ENCODE assay signal across 21 mouse cellular contexts in the genomic region with DNA sequence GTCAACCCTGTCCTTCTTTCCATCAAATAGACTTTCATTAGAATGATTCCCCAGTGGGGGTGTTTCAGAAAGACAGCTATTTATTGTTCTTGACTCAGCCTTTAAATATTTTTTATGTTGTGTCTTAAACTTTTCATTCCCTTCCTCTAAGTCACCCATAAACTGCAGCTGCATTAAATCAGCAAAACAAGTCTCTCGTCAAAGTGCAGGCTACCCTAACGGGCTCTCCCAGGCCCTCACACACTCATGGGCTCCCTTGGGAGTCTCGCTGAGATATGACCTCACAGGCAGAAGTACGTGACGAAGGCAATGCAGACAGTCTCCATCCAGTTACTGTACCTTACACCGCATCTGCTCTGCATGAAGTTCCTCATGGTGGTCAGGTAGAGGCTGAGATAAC. TPM values are rescaled to one million over a fixed set of nuclear protein-coding genes. Genes with fewer than 3 reads are reported as not detected.
DNase-seq lines count a peak whose midpoint lies in the region; ATAC-seq and TF ChIP-seq lines count a peak whose summit lies in the region.
"Had no signal": no experiment of that assay in that cellular context is flagged by ENCODE, and none has a peak within 500 bp of the region (broad histone marks: within the 10 kb centered on the region; RNA-seq: fewer than 3 reads in every experiment).

No protein-coding gene starts in this region.

- no peaks in the 10 kb centered on the region for H3K79me2 ChIP-seq in heart, adult 2 months (replicated peaks; ENCODE audit: control insufficient read depth, insufficient read depth, low read length)

- WGBS in heart, adult 2 months: 78% methylated on average over 6 of the region's 6 CpGs
- 46% methylated on average over 6 of the region's 6 CpGs for WGBS in kidney, postnatal 0 days
- WGBS in hindbrain, embryonic 13.5 days: 90% methylated on average over 6 of the region's 6 CpGs

- ATAC-seq in kidney, postnatal 0 days (replicated peaks; ENCODE audit: low FRiP score, low read depth): no peak
- ATAC-seq in hindbrain, embryonic 13.5 days (ENCODE audit: low FRiP score): no peak
- ATAC-seq: forebrain, embryonic 16.5 days had no signal

- no peak for TF ChIP-seq POLR2A in heart, adult 2 months (IDR thresholded peaks at IDR 0.05; ENCODE audit: insufficient read depth, low read depth, low read length)

- no peaks in the 10 kb centered on the region for H3K9me3 ChIP-seq in kidney, postnatal 0 days (replicated peaks; ENCODE audit: low read length)
- no peaks in the 10 kb centered on the region for H3K9me3 ChIP-seq in hindbrain, embryonic 13.5 days
- H3K9me3 ChIP-seq: embryonic facial prominence, embryonic 12.5 days; forebrain, embryonic 12.5 days; heart, embryonic 12.5 days; hindbrain, embryonic 10.5 days; hindbrain, embryonic 15.5 days had no signal

- intact Hi-C loops in heart, adult 2 months (cut with DNase I): no loop called here

- TF ChIP-seq EP300 in heart, adult 2 months (IDR thresholded peaks at IDR 0.05; ENCODE audit: insufficient read depth, low read depth, low read length): no peak

- H3K4me2 ChIP-seq in kidney, postnatal 0 days (ENCODE audit: low read length): no peak overlapping the region
- no peak overlapping the region for H3K4me2 ChIP-seq in hindbrain, embryonic 13.5 days
- H3K4me2 ChIP-seq: embryonic facial prominence, embryonic 12.5 days; forebrain, embryonic 12.5 days; heart, embryonic 12.5 days; hindbrain, embryonic 15.5 days had no signal

- no peak overlapping the region for H3K9ac ChIP-seq in heart, adult 2 months (ENCODE audit: low read depth, low read length)
- no peak overlapping the region for H3K9ac ChIP-seq in kidney, postnatal 0 days (ENCODE audit: low read depth, low read length)
- no peak overlapping the region for H3K9ac ChIP-seq in hindbrain, embryonic 13.5 days
- H3K9ac ChIP-seq: embryonic facial prominence, embryonic 12.5 days; forebrain, embryonic 12.5 days; heart, embryonic 12.5 days; hindbrain, embryonic 15.5 days had no signal

- H3K4me1 ChIP-seq in heart, adult 2 months (ENCODE audit: control insufficient read depth, insufficient read depth, low read length): no peaks in the 10 kb centered on the region
- no peaks in the 10 kb centered on the region for H3K4me1 ChIP-seq in kidney, postnatal 0 days (replicated peaks; ENCODE audit: insufficient read depth, low read length)
- H3K4me1 ChIP-seq in hindbrain, embryonic 13.5 days (replicated peaks): no peaks in the 10 kb centered on the region
- H3K4me1 ChIP-seq: embryonic facial prominence, embryonic 12.5 days; forebrain, embryonic 12.5 days; heart, embryonic 12.5 days; hindbrain, embryonic 10.5 days; hindbrain, embryonic 15.5 days had no signal

- DNase-seq in heart, adult 11 months: peak; percentile 46
- no peak for DNase-seq in heart, adult 2 months
- peak; percentile 65 for DNase-seq in kidney, postnatal 0 days (ENCODE audit: low spot score)
- no peak for DNase-seq in kidney, postnatal 14 days
- peak; percentile 79 for DNase-seq in NIH3T3 (ENCODE audit: low read depth)
- no peak for DNase-seq in right cerebral cortex, postnatal 10 days (ENCODE audit: low spot score in 2 of 2)
- DNase-seq: adrenal gland, postnatal 10 days; cerebellum, adult 11-12 months; cerebellum, adult 9-10 months; cerebellum, postnatal 25 days; gastrocnemius, postnatal 10 days had no signal

- TF ChIP-seq CTCF in heart, adult 2 months (IDR thresholded peaks at IDR 0.05): no peak
- TF ChIP-seq CTCF in kidney, postnatal 0 days (IDR thresholded peaks at IDR 0.05; ENCODE audit: low read depth): no peak

- no peak overlapping the region for H3K27ac ChIP-seq in heart, adult 2 months
- H3K27ac ChIP-seq in kidney, postnatal 0 days: no peak overlapping the region
- no peak overlapping the region for H3K27ac ChIP-seq in hindbrain, embryonic 13.5 days
- H3K27ac ChIP-seq: embryonic facial prominence, embryonic 12.5 days; forebrain, embryonic 12.5 days; hindbrain, embryonic 10.5 days; hindbrain, embryonic 15.5 days had no signal

- H3K27me3 ChIP-seq in heart, adult 2 months (ENCODE audit: control insufficient read depth, insufficient read depth, low read length): no peaks in the 10 kb centered on the region
- H3K27me3 ChIP-seq in kidney, postnatal 0 days (ENCODE audit: insufficient read depth, low read length): no peaks in the 10 kb centered on the region
- no peaks in the 10 kb centered on the region for H3K27me3 ChIP-seq in hindbrain, embryonic 13.5 days
- H3K27me3 ChIP-seq: embryonic facial prominence, embryonic 12.5 days; forebrain, embryonic 12.5 days; heart, embryonic 12.5 days; hindbrain, embryonic 15.5 days had no signal

- H3K4me3 ChIP-seq in heart, adult 2 months: no peak overlapping the region
- H3K4me3 ChIP-seq in kidney, postnatal 0 days (replicated peaks; ENCODE audit: low read depth, low read length): no peak overlapping the region
- H3K4me3 ChIP-seq in hindbrain, embryonic 13.5 days: no peak overlapping the region
- H3K4me3 ChIP-seq: embryonic facial prominence, embryonic 12.5 days; forebrain, embryonic 12.5 days; heart, embryonic 12.5 days; hindbrain, embryonic 10.5 days; hindbrain, embryonic 15.5 days had no signal

- no peaks in the 10 kb centered on the region; the same call in none of the 2 replicates for H3K36me3 ChIP-seq in heart, adult 2 months (ENCODE audit: control insufficient read depth, insufficient read depth, low read length)
- no peaks in the 10 kb centered on the region for H3K36me3 ChIP-seq in kidney, postnatal 0 days (ENCODE audit: insufficient read depth, low read length)
- H3K36me3 ChIP-seq in hindbrain, embryonic 13.5 days: no peaks in the 10 kb centered on the region
- H3K36me3 ChIP-seq: embryonic facial prominence, embryonic 12.5 days; forebrain, embryonic 12.5 days; hindbrain, embryonic 10.5 days had no signal

RNA-seq across cellular contexts. Expression of a gene that starts 17.3 kb away (rescaled TPM):
- total RNA-seq in heart, adult 2 months (2021): under 1 TPM; 0.16 to 0.61 TPM
- 0.12 and 0.70 TPM in 2 replicates for polyA plus RNA-seq in heart, adult 2 months (2012; rRNA removed)
- 0.06 TPM in 1 of 2 replicates, not detected in the other for polyA plus RNA-seq in kidney, postnatal 0 days (2015; fragmentation: Nextera tagmentation; extraction: Ambion mirVana)
- polyA plus RNA-seq in hindbrain, embryonic 13.5 days (2015; fragmentation: Nextera tagmentation; extraction: Ambion mirVana): 0.09 and 0.12 TPM in 2 replicates
- polyA plus RNA-seq: brain, embryonic 14.5 days; cortical plate, adult 2 months; frontal cortex, adult 2 months had no signal

Comparison
In these comparisons a context has a peak if more than half of its experiments do, and no peak if none do; other contexts are left out.
1. DNase-seq: peak in heart, adult 11 months (single experiment), kidney, postnatal 0 days (single experiment) and NIH3T3 (single experiment); none in heart, adult 2 months (0 of 2), kidney, postnatal 14 days (single experiment) and right cerebral cortex, postnatal 10 days (0 of 2).